Mouse (Mus musculus): ENCODE data around the gene Tmed9. TPM values are rescaled to one million over a fixed set of nuclear protein-coding genes. Genes with fewer than 3 reads are reported as not detected.
"Not testable (repeated sequence)": the region's sequence is repeated elsewhere in the genome, so short reads cannot be mapped to it uniquely, and the experiment has no call there.

Gene Tmed9
- total RNA-seq, 4 experiments from 2014 or later, result 54.1 to 64.0 (median 60.1) TPM

GRCm38 (mm10) chr13:55606899-55607623 is 33.5 kb downstream of the Tmed9 start:
- DNase-seq (ENCODE audit: low spot score in 2 of 2), result no peak

GRCm38 (mm10) chr13:55607624-55608006 is 34.1 kb downstream of the Tmed9 start:
- no peak for DNase-seq (ENCODE audit: low spot score in 2 of 2)

GRCm38 (mm10) chr13:55611996-55612395 is 38.5 kb downstream of the Tmed9 start:
- DNase-seq (ENCODE audit: low spot score in 2 of 2), result no peak

- DNase-seq (ENCODE audit: low spot score in 2 of 2), result no peak
These were observed 39.9 kb downstream of the Tmed9 start for GRCm38 (mm10) chr13:55613471-55613870.

GRCm38 (mm10) chr13:55619328-55619727 is 45.8 kb downstream of the Tmed9 start:
- no peak for DNase-seq (ENCODE audit: low spot score in 2 of 2)

- no peak for DNase-seq (ENCODE audit: low spot score in 2 of 2)
These were observed 46.7 kb downstream of the Tmed9 start for GRCm38 (mm10) chr13:55620275-55620674.

- DNase-seq (ENCODE audit: low spot score in 2 of 2), result not testable (repeated sequence)
These were observed 48.7 kb downstream of the Tmed9 start for GRCm38 (mm10) chr13:55622156-55622648.

GRCm38 (mm10) chr13:55622649-55623541 is 49.4 kb downstream of the Tmed9 start, which contains the start of gene Caml:
TSS of gene Caml (plus strand) at chr13:55623005.
- peak; percentile 70 to 83 for DNase-seq (ENCODE audit: low spot score in 2 of 2)

- DNase-seq (ENCODE audit: low spot score in 2 of 2), result peak; percentile 66 to 80
These were observed 61.2 kb downstream of the Tmed9 start, which contains the start of gene Ddx46 for GRCm38 (mm10) chr13:55634639-55635127. TSS of gene Ddx46 (plus strand) at chr13:55635027.

GRCm38 (mm10) chr13:55635146-55635571 is 61.6 kb downstream of the Tmed9 start:
- DNase-seq (ENCODE audit: low spot score in 2 of 2), result no peak

- DNase-seq (ENCODE audit: low spot score in 2 of 2), result no peak
These were observed 62.9 kb downstream of the Tmed9 start for GRCm38 (mm10) chr13:55636185-55636983.

- peak; percentile 61 to 65 for DNase-seq (ENCODE audit: low spot score in 2 of 2)
These were observed 66.9 kb downstream of the Tmed9 start for GRCm38 (mm10) chr13:55640480-55640879.

- no peak for DNase-seq (ENCODE audit: low spot score in 2 of 2)
These were observed 71.0 kb downstream of the Tmed9 start for GRCm38 (mm10) chr13:55644525-55644924.

Other genes with a start within 250 kb of the Tmed9 start
- not detected for gene Mxd3, start 243.9 kb upstream of the Tmed9 start, total RNA-seq (2022)
- gene Lman2, start 210.9 kb upstream of the Tmed9 start, total RNA-seq (2022), result 10 to 100 TPM; 32.5 to 39.6 (median 34.6) TPM
- gene Rgs14, start 204.0 kb upstream of the Tmed9 start, total RNA-seq (2022), result under 1 TPM in 2 of 4 experiments, not detected in 2; 0.29 to 0.35 TPM
- not detected for gene Slc34a1, start 175.5 kb upstream of the Tmed9 start, total RNA-seq (2022)
- not detected for gene Pfn3, start 158.5 kb upstream of the Tmed9 start, total RNA-seq (2022)
- gene F12, start 146.9 kb upstream of the Tmed9 start, total RNA-seq (2022), result not detected
- 1 to 10 TPM; 6.9 to 9.7 (median 9.4) TPM for gene Grk6, start 128.7 kb upstream of the Tmed9 start, total RNA-seq (2022)
- under 1 TPM in 2 of 4 experiments, not detected in 2; 0.20 to 0.39 TPM for gene Prr7, start 109.5 kb upstream of the Tmed9 start, total RNA-seq (2022)
- gene Dbn1, start 85.6 kb upstream of the Tmed9 start, total RNA-seq (2022), result 1 to 10 TPM; 2.9 to 4.0 (median 3.4) TPM
- 100 to 1,000 TPM; 476 to 539 (median 493) TPM for gene Pdlim7, start 60.1 kb upstream of the Tmed9 start, total RNA-seq (2022)
- 1 to 10 TPM in 1 of 4 experiments, under 1 TPM in 3; 0.61 to 1.1 (median 0.79) TPM for gene Dok3, start 44.4 kb upstream of the Tmed9 start, total RNA-seq (2022)
- gene Ddx41, start 37.1 kb upstream of the Tmed9 start, total RNA-seq (2022), result 10 to 100 TPM in 1 of 4 experiments, 1 to 10 TPM in 3; 8.3 to 12.2 (median 9.2) TPM
- gene Fam193b, start 2.6 kb upstream of the Tmed9 start, total RNA-seq (2022), result 10 to 100 TPM in 3 of 4 experiments, 1 to 10 TPM in 1; 7.8 to 14.0 (median 10.1) TPM
- gene B4galt7, start 26.2 kb downstream of the Tmed9 start, total RNA-seq (2022), result 1 to 10 TPM; 4.8 to 5.8 (median 5.1) TPM
- 10 to 100 TPM in 1 of 4 experiments, 1 to 10 TPM in 3; 7.8 to 11.9 (median 8.7) TPM for gene Caml, start 49.3 kb downstream of the Tmed9 start, total RNA-seq (2022)
- gene Ddx46, start 61.3 kb downstream of the Tmed9 start, total RNA-seq (2022), result 10 to 100 TPM; 20.3 to 27.5 (median 23.8) TPM
- 10 to 100 TPM; 28.4 to 32.8 (median 30.8) TPM for gene B230219D22Rik, start 119.4 kb downstream of the Tmed9 start, total RNA-seq (2022)
- 10 to 100 TPM; 31.8 to 40.0 (median 34.2) TPM for gene Txndc15, start 140.9 kb downstream of the Tmed9 start, total RNA-seq (2022)
- gene Pcbd2, start 153.6 kb downstream of the Tmed9 start, total RNA-seq (2022), result 10 to 100 TPM; 17.5 to 22.8 (median 19.3) TPM
- under 1 TPM in 1 of 4 experiments, not detected in 3; 0.38 TPM for gene Catsper3, start 210.8 kb downstream of the Tmed9 start, total RNA-seq (2022)

All from gastrocnemius, adult 8-10 months (tissue).